ENCODE assay signal across 23 mouse cellular contexts in the genomic region with DNA sequence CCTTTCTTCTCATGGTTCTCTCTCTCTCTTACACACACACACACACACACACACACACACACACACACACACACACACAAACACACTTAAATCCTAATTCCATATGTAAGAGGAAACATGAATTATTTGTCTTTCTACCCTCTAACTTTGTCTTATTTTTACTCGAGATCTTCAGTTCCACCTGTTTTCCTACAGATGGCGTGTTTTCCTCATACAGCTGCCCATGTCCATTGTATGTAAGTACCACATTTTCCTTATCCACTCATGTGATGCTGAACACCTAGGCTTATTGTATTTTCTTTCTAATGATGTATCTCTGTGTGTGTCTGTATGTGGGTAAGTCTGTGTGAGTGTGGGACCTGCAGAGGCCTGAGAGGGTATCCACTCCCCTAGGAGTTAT.
DNase-seq lines count a peak whose midpoint lies in the region; ATAC-seq and TF ChIP-seq lines count a peak whose summit lies in the region.
"Had no signal": no experiment of that assay in that cellular context is flagged by ENCODE, and none has a peak within 500 bp of the region (broad histone marks: within the 10 kb centered on the region; RNA-seq: fewer than 3 reads in every experiment).

No protein-coding gene starts in this region.

- TF ChIP-seq CTCF in gastrocnemius, adult 2 months (IDR thresholded peaks at IDR 0.05) = peak; percentile 63
- peak; percentile 69 for TF ChIP-seq CTCF in layer of hippocampus, adult 2 months (conservative IDR thresholded peaks at IDR 0.05)
- no peak for TF ChIP-seq CTCF in brain, embryonic 14.5 days (IDR thresholded peaks at IDR 0.05; ENCODE audit: borderline replicate concordance, extremely low read depth, insufficient read depth, insufficient read length)

- H3K4me3 ChIP-seq in gastrocnemius, adult 2 months = no peak overlapping the region
- no peak overlapping the region for H3K4me3 ChIP-seq in layer of hippocampus, adult 2 months
- H3K4me3 ChIP-seq: embryonic facial prominence, embryonic 10.5 days; heart, embryonic 10.5 days; hindbrain, embryonic 15.5 days; midbrain, embryonic 10.5 days; neural tube, embryonic 12.5 days had no signal

- ATAC-seq in CD4-positive, CD25-positive, alpha-beta regulatory T cell, adult 4 months = no peak

- TF ChIP-seq POLR2A in brain, embryonic 14.5 days (IDR thresholded peaks at IDR 0.05; ENCODE audit: borderline replicate concordance, extremely low read depth, insufficient read depth, insufficient read length, poor library complexity, severe bottlenecking) = no peak

- DNase-seq in gastrocnemius, adult 2 months = no peak
- DNase-seq in gastrocnemius, adult 8-10 months (ENCODE audit: low spot score in 2 of 2) = no peak
- DNase-seq in layer of hippocampus, adult 2 months (ENCODE audit: low spot score in 2 of 2) = no peak
- no peak for DNase-seq in layer of hippocampus, postnatal 10 days (ENCODE audit: low spot score in 2 of 2)
- peak; percentile 5 for DNase-seq in A20 (ENCODE audit: low read depth, low spot score)
- DNase-seq in brain, embryonic 14.5 days (ENCODE audit: low read depth) = peak; percentile 19
- DNase-seq: adrenal gland, postnatal 14 days; cerebellum, adult 18-20 months; cerebellum, postnatal 25 days; gastrocnemius, postnatal 36 days; heart, postnatal 36 days; kidney, adult 18-20 months; kidney, postnatal 14 days; lung, adult 18-20 months; thymus, adult 18-20 months; thymus, postnatal 4 days had no signal

- no peak overlapping the region for H3K27ac ChIP-seq in gastrocnemius, adult 2 months
- no peak overlapping the region for H3K27ac ChIP-seq in layer of hippocampus, adult 2 months
- H3K27ac ChIP-seq: embryonic facial prominence, embryonic 10.5 days; heart, embryonic 10.5 days; hindbrain, embryonic 15.5 days; macrophage; midbrain, embryonic 10.5 days; neural tube, embryonic 12.5 days had no signal

- intact Hi-C loops in gastrocnemius, adult 2 months (cut with DNase I) = loop anchor here (5.0 kb wide), 1 partner anchor 225 kb away; no protein-coding TSS in a partner anchor

Comparison
In these comparisons a context has a peak if more than half of its experiments do, and no peak if none do; other contexts are left out.
1. DNase-seq: peak in A20 (single experiment) and brain, embryonic 14.5 days (single experiment); none in gastrocnemius, adult 2 months (single experiment), gastrocnemius, adult 8-10 months (0 of 2), layer of hippocampus, adult 2 months (0 of 2) and layer of hippocampus, postnatal 10 days (0 of 2).